Mouse (Mus musculus) heart, embryonic 15.5 days (tissue): ENCODE data around the gene Chrna9. TPM values are rescaled to one million over a fixed set of nuclear protein-coding genes. Genes with fewer than 3 reads are reported as not detected.

Experiments
- ATAC-seq: fragments of 200-750 bp; cut with Nextera tagmentation; replicated peaks from 2 replicates; pipeline ENCODE4 v1.8.0; 2017; ENCODE audit warnings: low read depth, moderate TSS enrichment; ENCODE audit not compliant: insufficient number of reproducible peaks, insufficient read depth, low FRiP score
- H3K27ac ChIP-seq: fragments of 300-500 bp; sonication (generic); 2 replicates; pipeline ENCODE4 v1.5.1; 2015; ENCODE audit warnings: mild to moderate bottlenecking, inconsistent platforms
- H3K27me3 ChIP-seq: fragments of 300-500 bp; sonication (generic); 2 replicates; pipeline ENCODE4 v1.6.1; 2015; ENCODE audit warnings: inconsistent platforms
- H3K36me3 ChIP-seq: fragments of 300-500 bp; sonication (generic); 2 replicates; pipeline ENCODE4 v1.6.1; 2015; ENCODE audit warnings: mild to moderate bottlenecking, inconsistent platforms
- H3K4me1 ChIP-seq: fragments of 300-500 bp; sonication (generic); replicated peaks from 2 replicates; pipeline ENCODE4 v1.6.1; 2015; ENCODE audit warnings: inconsistent platforms
- H3K4me2 ChIP-seq: fragments of 300-500 bp; sonication (generic); 2 replicates; pipeline ENCODE4 v1.6.1; 2015; ENCODE audit warnings: inconsistent platforms, mild to moderate bottlenecking, moderate library complexity
- H3K4me3 ChIP-seq: fragments of 300-500 bp; sonication (generic); 2 replicates; pipeline ENCODE4 v1.5.1; 2015; ENCODE audit warnings: mild to moderate bottlenecking, inconsistent platforms
- H3K9ac ChIP-seq: fragments of 300-500 bp; sonication (generic); 2 replicates; pipeline ENCODE4 v1.6.1; 2015; ENCODE audit warnings: mild to moderate bottlenecking, inconsistent platforms
- H3K9me3 ChIP-seq: fragments of 300-500 bp; sonication (generic); replicated peaks from 2 replicates; pipeline ENCODE4 v1.6.1; 2016; ENCODE audit warnings: inconsistent platforms
- WGBS: fragments of 180-500 bp; shearing (Covaris S2); methylation state at CpG from one replicate; pipeline ENCODE4 v1.1.7; 2015; ENCODE audit warnings: mixed read lengths; 5-methylcytosine and 5-hydroxymethylcytosine counted together
- polyA plus RNA-seq: library from polyadenylated mRNA; unstranded; fragments of >200 nt; fragmentation: Nextera tagmentation; extraction: Ambion mirVana; gene quantifications from 2 replicates; pipeline ENCODE4 v1.2.1, GENCODE M21; 2015

Chrna9 gene
- polyA plus RNA-seq, 1 experiment from 2014 or later = 0.21 TPM

DNA sequence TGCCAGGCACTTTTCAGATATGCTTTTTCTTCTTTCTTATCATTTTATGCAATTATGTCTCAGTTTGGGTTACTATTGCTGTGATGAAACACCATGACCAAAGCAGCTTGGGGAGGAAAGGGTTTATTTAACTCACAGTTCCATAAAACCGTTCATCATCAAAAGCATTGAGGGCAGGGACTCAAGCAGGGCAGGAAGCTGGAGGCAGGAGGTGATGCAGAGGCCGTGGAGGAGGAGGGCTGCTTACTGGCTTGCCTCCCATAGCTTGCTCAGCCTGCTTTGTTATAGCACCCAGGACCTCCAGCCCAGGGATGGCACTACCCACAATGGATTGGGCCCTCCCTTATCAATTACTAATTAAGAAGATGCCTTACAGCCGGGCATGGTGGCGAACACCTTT lies 6.4 kb downstream of the Chrna9 start:
- no peak for ATAC-seq
- Histone ChIP-seq H3K36me3 (no peaks in the 10 kb centered on the region), H3K27ac (no peak overlapping the region), H3K4me3 (no peak overlapping the region), H3K9ac (no peak overlapping the region), H3K4me1 (peaks cover 8% of the 10 kb centered on the region; the same call in 1 of the 2 replicates), H3K4me2 (no peak overlapping the region), H3K27me3 (no peaks in the 10 kb centered on the region), H3K9me3 (no peaks in the 10 kb centered on the region)
- WGBS = 59% methylated on average over 4 of the region's 4 CpGs

DNA sequence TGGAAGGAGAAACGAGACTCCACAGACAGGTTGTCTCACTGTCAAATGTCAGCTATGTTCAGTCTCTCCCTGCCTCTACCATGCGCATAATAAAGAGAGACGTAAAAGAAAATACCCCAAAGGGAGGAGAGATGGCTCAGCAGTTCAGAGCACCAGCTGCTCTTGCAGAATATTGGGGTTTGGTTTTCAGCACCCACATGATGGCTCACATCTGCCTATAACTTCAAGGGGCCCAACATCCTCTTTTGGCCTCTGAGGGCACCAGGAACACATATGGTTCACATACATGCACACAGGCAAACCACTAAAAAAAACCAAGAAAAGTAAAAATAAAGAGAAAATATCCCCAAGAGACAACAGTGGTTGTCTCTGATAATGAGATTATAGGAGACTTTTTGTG lies 15.1 kb downstream of the Chrna9 start:
- Histone ChIP-seq H3K4me2 (no peak overlapping the region), H3K27me3 (no peaks in the 10 kb centered on the region), H3K27ac (no peak overlapping the region), H3K9ac (no peak overlapping the region), H3K4me1 (peaks cover 2% of the 10 kb centered on the region), H3K4me3 (no peak overlapping the region), H3K9me3 (no peaks in the 10 kb centered on the region), H3K36me3 (no peaks in the 10 kb centered on the region)
- ATAC-seq = no peak
- WGBS = 71% methylated on average over 3 of the region's 3 CpGs

- ATAC-seq = no peak
- WGBS = 65% methylated on average over 6 of the region's 6 CpGs
Measured at GRCm38 (mm10) chr5:65950236-65950635, 15.5 kb downstream of the Chrna9 start.

DNA sequence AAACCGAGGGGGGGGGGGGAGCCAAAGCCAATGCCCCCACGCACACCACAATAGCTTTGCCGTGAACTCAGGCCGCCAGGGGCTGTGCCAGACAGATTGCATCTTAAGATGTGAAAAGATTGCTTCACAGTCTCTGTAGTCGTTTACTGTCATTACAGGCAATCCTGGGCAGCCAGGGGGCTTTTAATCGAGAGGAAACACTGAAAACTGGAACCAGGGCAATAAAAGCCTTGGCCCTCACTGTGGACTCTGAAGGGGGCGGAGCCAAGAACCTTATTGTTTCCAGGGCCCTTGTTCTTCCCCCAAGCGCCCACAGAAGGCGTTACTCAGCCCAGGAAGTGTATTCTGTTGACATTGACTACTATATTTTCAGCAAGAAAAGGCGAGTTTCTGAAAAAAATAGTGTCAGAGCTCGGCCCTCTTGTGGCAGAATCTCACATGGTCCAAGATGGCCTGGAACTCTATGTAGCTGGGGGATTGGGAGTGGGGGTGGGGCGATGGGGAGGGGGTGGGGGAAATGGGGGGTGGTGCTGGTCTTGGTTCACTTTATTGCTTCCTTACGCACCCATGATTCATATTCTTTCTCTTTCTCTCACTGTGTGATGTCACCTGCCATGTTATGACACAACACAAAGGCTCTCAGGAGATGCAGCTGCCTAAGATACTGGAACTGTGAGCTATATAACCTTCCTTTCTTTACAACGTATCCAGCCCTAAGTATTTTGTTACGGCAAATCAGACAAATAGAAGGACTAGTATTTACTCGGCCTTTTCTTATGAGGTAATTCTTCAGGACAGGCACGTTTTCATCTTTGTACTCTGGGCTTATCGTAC lies 16.2 kb downstream of the Chrna9 start:
- 74% methylated on average over 18 of the region's 18 CpGs for WGBS
- H3K9ac ChIP-seq = no peak overlapping the region
- peaks cover 10% of the 10 kb centered on the region for H3K4me1 ChIP-seq
- no peaks in the 10 kb centered on the region for H3K27me3 ChIP-seq
- H3K27ac ChIP-seq = no peak overlapping the region
- no peak overlapping the region for H3K4me3 ChIP-seq
- no peak overlapping the region for H3K4me2 ChIP-seq
- no peaks in the 10 kb centered on the region for H3K36me3 ChIP-seq
- no peaks in the 10 kb centered on the region for H3K9me3 ChIP-seq
- no peak; the same call in 1 of the 2 replicates for ATAC-seq

More at GRCm38 (mm10) chr5:65950236-65950635, 15.5 kb downstream of the Chrna9 start:
- no peaks in the 10 kb centered on the region for H3K27me3 ChIP-seq
- no peaks in the 10 kb centered on the region for H3K36me3 ChIP-seq
- no peak overlapping the region for H3K27ac ChIP-seq
- H3K4me1 ChIP-seq = peaks cover 6% of the 10 kb centered on the region
- no peaks in the 10 kb centered on the region for H3K9me3 ChIP-seq
- no peak overlapping the region for H3K9ac ChIP-seq
- no peak overlapping the region for H3K4me2 ChIP-seq
- H3K4me3 ChIP-seq = no peak overlapping the region

DNA sequence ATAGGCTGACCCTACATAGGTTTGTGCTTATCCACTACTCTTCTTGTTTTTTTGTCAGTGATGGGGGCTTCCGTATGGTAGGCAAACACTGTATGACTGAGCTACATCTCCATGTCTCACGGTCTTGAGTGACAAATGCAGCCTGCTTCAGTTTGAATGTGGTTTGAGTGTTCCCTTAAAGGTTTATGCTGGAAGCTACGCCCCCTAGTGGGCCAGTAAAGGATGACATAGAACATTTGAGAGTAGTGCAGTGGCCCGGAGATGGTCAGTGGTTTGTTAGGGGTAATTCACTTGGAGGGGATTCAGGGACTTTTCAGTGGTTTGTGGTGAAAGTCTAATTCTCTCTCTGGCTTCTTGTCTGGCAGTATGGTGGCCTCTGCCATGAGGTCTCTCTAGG lies 16.8 kb downstream of the Chrna9 start:
- no peaks in the 10 kb centered on the region for H3K9me3 ChIP-seq
- H3K4me3 ChIP-seq = no peak overlapping the region
- H3K27me3 ChIP-seq = no peaks in the 10 kb centered on the region
- no peak for ATAC-seq
- peaks cover 10% of the 10 kb centered on the region for H3K4me1 ChIP-seq
- no peak overlapping the region for H3K27ac ChIP-seq
- H3K4me2 ChIP-seq = no peak overlapping the region
- H3K36me3 ChIP-seq = no peaks in the 10 kb centered on the region
- WGBS = 71% methylated on average over 4 of the region's 4 CpGs
- no peak overlapping the region for H3K9ac ChIP-seq

DNA sequence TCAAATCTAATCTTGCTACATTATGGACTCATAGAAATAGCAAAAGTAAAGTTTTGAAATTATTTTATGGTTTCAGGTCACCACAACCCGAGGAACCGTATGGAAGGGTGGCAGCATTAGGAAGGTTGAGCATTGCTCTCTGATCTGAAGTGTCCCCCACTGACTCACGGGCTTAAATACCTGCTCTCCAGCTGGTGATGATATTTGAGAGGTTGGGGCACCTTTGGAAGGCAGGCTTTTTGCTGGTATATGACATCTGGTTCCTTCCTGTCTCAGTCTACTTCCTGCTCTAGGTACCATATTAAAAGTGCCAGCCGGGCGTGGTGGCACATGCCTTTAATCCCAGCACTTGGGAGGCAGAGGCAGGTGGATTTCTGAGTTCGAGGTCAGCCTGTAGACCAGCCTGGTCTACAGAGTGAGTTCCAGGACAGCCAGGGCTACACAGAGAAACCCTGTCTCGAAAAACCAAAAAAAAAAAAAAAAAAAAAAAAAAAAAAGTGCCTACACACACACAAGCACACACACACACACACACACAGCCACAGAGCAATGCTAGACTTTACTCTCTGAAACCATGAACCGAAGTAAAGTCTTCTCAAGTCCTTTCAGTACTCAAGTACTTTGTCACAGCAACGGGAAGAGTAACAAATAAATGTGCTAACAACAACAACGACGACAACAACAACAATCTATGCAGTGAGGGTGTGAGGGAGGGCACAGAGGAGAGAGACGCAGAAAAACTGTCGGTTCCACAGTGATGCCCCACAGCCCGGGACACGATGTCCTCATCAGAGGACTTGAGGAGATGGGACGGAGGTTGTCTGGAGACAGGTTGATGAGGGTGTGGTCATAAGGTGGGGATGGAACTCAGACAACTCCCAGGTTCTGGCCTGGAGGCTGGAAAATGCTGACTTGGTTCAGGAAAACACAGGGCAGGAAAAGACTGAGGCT lies 19.7 kb downstream of the Chrna9 start:
- no peaks in the 10 kb centered on the region for H3K36me3 ChIP-seq
- 85% methylated on average over 15 of the region's 16 CpGs for WGBS
- H3K9ac ChIP-seq = no peak overlapping the region
- no peaks in the 10 kb centered on the region for H3K9me3 ChIP-seq
- no peak overlapping the region for H3K4me3 ChIP-seq
- peak overlapping the region; percentile 59 for H3K4me2 ChIP-seq
- no peaks in the 10 kb centered on the region for H3K27me3 ChIP-seq
- 0 out of 2 replicates have a peak overlapping the region, but pooled peaks have one; percentile 1 for H3K27ac ChIP-seq
- ATAC-seq = no peak
- peaks cover 10% of the 10 kb centered on the region for H3K4me1 ChIP-seq

GRCm38 (mm10) chr5:65955343-65956143 lies 20.8 kb downstream of the Chrna9 start:
- Histone ChIP-seq H3K4me1 (peaks cover 10% of the 10 kb centered on the region), H3K4me3 (peak overlapping the region; percentile 48), H3K4me2 (peak overlapping the region; percentile 59), H3K9ac (no peak overlapping the region), H3K27ac (peak overlapping the region; percentile 2; the same call in 1 of the 2 replicates), H3K9me3 (no peaks in the 10 kb centered on the region), H3K36me3 (no peaks in the 10 kb centered on the region), H3K27me3 (no peaks in the 10 kb centered on the region)
- peak; percentile 54 for ATAC-seq
- WGBS = 26% methylated on average over 23 of the region's 23 CpGs

GRCm38 (mm10) chr5:65956144-65957008 lies 21.7 kb downstream of the Chrna9 start:
- no peaks in the 10 kb centered on the region for H3K36me3 ChIP-seq
- no peaks in the 10 kb centered on the region for H3K9me3 ChIP-seq
- no peak overlapping the region for H3K9ac ChIP-seq
- no peak overlapping the region; the same call in 1 of the 2 replicates for H3K27ac ChIP-seq
- WGBS = 74% methylated on average over 9 of the region's 9 CpGs
- H3K27me3 ChIP-seq = no peaks in the 10 kb centered on the region
- peak overlapping the region; percentile 48 for H3K4me3 ChIP-seq
- no peak for ATAC-seq
- peak overlapping the region; percentile 59 for H3K4me2 ChIP-seq
- peaks cover 10% of the 10 kb centered on the region for H3K4me1 ChIP-seq

DNA sequence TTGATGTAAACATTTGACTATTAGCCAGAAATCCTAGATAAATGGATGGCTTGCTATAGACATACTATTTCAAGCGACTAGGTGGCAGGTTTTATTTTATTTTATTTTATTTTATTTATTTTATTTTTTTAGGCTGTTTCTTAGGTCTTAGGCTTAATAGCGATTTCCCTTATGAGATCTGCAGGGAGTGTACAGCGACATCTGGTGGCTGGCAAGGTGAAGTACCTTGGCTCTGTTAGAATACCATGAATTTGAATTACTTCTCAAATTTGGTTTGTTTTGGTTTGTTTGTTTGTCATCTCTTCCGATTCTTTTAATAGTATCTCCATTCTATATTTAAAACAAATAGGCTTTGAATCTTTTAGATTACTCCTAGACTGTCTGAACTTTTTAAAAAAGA lies 23.9 kb downstream of the Chrna9 start:
- Histone ChIP-seq H3K9ac (no peak overlapping the region), H3K9me3 (no peaks in the 10 kb centered on the region), H3K27ac (no peak overlapping the region), H3K27me3 (no peaks in the 10 kb centered on the region), H3K4me3 (no peak overlapping the region), H3K4me1 (peaks cover 10% of the 10 kb centered on the region), H3K4me2 (no peak overlapping the region), H3K36me3 (no peaks in the 10 kb centered on the region)
- WGBS = 4% methylated on average over 4 of the region's 4 CpGs
- no peak for ATAC-seq

- H3K9ac ChIP-seq = no peak overlapping the region
- H3K4me1 ChIP-seq = peaks cover 6% of the 10 kb centered on the region
- H3K27me3 ChIP-seq = no peaks in the 10 kb centered on the region
- no peak overlapping the region for H3K27ac ChIP-seq
- WGBS = 71% methylated on average over 5 of the region's 5 CpGs
- ATAC-seq = no peak
- H3K9me3 ChIP-seq = no peaks in the 10 kb centered on the region
- no peak overlapping the region for H3K4me2 ChIP-seq
- H3K4me3 ChIP-seq = no peak overlapping the region
- H3K36me3 ChIP-seq = no peaks in the 10 kb centered on the region
Measured at GRCm38 (mm10) chr5:65959893-65960596, 25.3 kb downstream of the Chrna9 start.
